Mouse (Mus musculus) G1E (cell line): ENCODE results near the gene Mettl3. TPM values are rescaled to one million over a fixed set of nuclear protein-coding genes. Genes with fewer than 3 reads are reported as not detected.
"Not testable (repeated sequence)": the region's sequence is repeated elsewhere in the genome, so short reads cannot be mapped to it uniquely, and the experiment has no call there.

Source experiments
- ATAC-seq: 2 replicates; pipeline ENCODE4 v1.8.0; 2016; ENCODE audit warnings: mild to moderate bottlenecking; ENCODE audit not compliant: insufficient number of reproducible peaks, poor library complexity, low FRiP score, severe bottlenecking; ENCODE audit errors: extremely low read depth
- DNase-seq: peaks from one replicate; pipeline ENCODE4 v3.0.0; 2012; ENCODE audit warnings: low spot score
- H3K27me3 ChIP-seq: 2 replicates; pipeline ENCODE4 v1.6.1; 2012; ENCODE audit warnings: mild to moderate bottlenecking, low read length, inconsistent platforms; ENCODE audit not compliant: insufficient read depth
- H3K36me3 ChIP-seq: replicated peaks from 2 replicates; pipeline ENCODE3; 2012; ENCODE audit warnings: mild to moderate bottlenecking, inconsistent platforms
- H3K4me1 ChIP-seq: 2 replicates; pipeline ENCODE4 v1.6.1; 2012; ENCODE audit warnings: low read depth, low read length, inconsistent platforms, mixed read lengths; ENCODE audit not compliant: insufficient read depth
- H3K4me3 ChIP-seq: 2 replicates; pipeline ENCODE4 v1.5.1; 2012; ENCODE audit warnings: low read depth, mild to moderate bottlenecking, inconsistent platforms, low read length, moderate library complexity, mixed read lengths
- H3K9me3 ChIP-seq: replicated peaks from 2 replicates; pipeline ENCODE4 v1.6.1; 2012; ENCODE audit warnings: inconsistent platforms
- CTCF ChIP-seq: IDR thresholded peaks from 2 replicates; pipeline ENCODE4 v1.5.1; 2012; ENCODE audit warnings: low read depth, low read length, inconsistent platforms, mixed read lengths
- GATA1 ChIP-seq: IDR thresholded peaks from 2 replicates; pipeline ENCODE4 v1.6.1; 2012; ENCODE audit warnings: borderline replicate concordance, low read length, inconsistent platforms, mixed read lengths
- GATA2 ChIP-seq: IDR thresholded peaks from 2 replicates; pipeline ENCODE4 v1.6.1; 2012; ENCODE audit warnings: low read depth, low read length, inconsistent platforms, borderline replicate concordance
- POLR2AphosphoS5 ChIP-seq: IDR thresholded peaks from 2 replicates; pipeline ENCODE4 v1.6.1; 2012; ENCODE audit warnings: low read depth, low read length, inconsistent platforms; ENCODE audit not compliant: insufficient replicate concordance
- TAL1 ChIP-seq: conservative IDR thresholded peaks from 2 replicates; pipeline ENCODE4 v1.6.1; 2012; ENCODE audit warnings: low read depth, low read length, inconsistent platforms, mixed read lengths
- polyA plus RNA-seq: library from polyadenylated mRNA; stranded (reverse); fragments of >175 nt; gene quantifications from 2 replicates; pipeline ENCODE4 v1.2.3, GENCODE M21; 2012
- total RNA-seq, 2 experiments: library from RNA; stranded (forward) in 1 of 2; stranded (reverse) in 1 of 2; fragments of 200-1000 nt in 1 of 2; fragments of >200 nt in 1 of 2; fragmentation: Nextera tagmentation in 1 of 2; gene quantifications; 2 replicates each; pipeline ENCODE4 v1.2.3; 2014 to 2017

Gene Mettl3
- total and polyA plus RNA-seq, 3 experiments, result 16.5 to 98.6 (median 74.2) TPM

- ATAC-seq (no peak), DNase-seq (no peak)
- Histone ChIP-seq H3K9me3 (no peaks in the 10 kb centered on the region; the same call in 1 of the 2 replicates), H3K4me1 (peaks cover 29% of the 10 kb centered on the region), H3K27me3 (peaks cover 48% of the 10 kb centered on the region), H3K4me3 (no peak overlapping the region), H3K36me3 (peaks cover 28% of the 10 kb centered on the region)
- TF ChIP-seq POLR2AphosphoS5, result no peak
Observed at GRCm38 (mm10) chr14:52314808-52315150, 9.9 kb upstream of the Mettl3 start.

- Histone ChIP-seq H3K27me3 (peaks cover 46% of the 10 kb centered on the region), H3K9me3 (no peaks in the 10 kb centered on the region; the same call in 1 of the 2 replicates), H3K36me3 (peaks cover 28% of the 10 kb centered on the region), H3K4me3 (no peak overlapping the region), H3K4me1 (peaks cover 29% of the 10 kb centered on the region)
- ATAC-seq, result no peak
- DNase-seq, result no peak
- no peak for TF ChIP-seq CTCF
- TF ChIP-seq POLR2AphosphoS5, result no peak
- no peak for TF ChIP-seq TAL1
- TF ChIP-seq GATA2, result no peak
- no peak for TF ChIP-seq GATA1
Observed at GRCm38 (mm10) chr14:52313931-52314807, 9.2 kb upstream of the Mettl3 start.

GRCm38 (mm10) chr14:52310906-52311305 is 6.0 kb upstream of the Mettl3 start:
- Histone ChIP-seq H3K4me1 (peaks cover 40% of the 10 kb centered on the region), H3K27me3 (peaks cover 32% of the 10 kb centered on the region), H3K4me3 (no peak overlapping the region), H3K9me3 (no peaks in the 10 kb centered on the region), H3K36me3 (peaks cover 28% of the 10 kb centered on the region)
- TF ChIP-seq GATA1 (no peak), GATA2 (no peak), POLR2AphosphoS5 (no peak)
- no peak for ATAC-seq
- DNase-seq, result no peak

- DNase-seq, H3K9me3 ChIP-seq, H3K4me3 ChIP-seq, ATAC-seq: not testable (repeated sequence)
- Histone ChIP-seq H3K4me1 (peaks cover 35% of the 10 kb centered on the region), H3K36me3 (peaks cover 28% of the 10 kb centered on the region), H3K27me3 (peaks cover 27% of the 10 kb centered on the region)
Observed at GRCm38 (mm10) chr14:52310343-52310742, 5.4 kb upstream of the Mettl3 start.

- ATAC-seq, result peak; percentile 69
Observed at GRCm38 (mm10) chr14:52306100-52306499, 1.2 kb upstream of the Mettl3 start.

GRCm38 (mm10) chr14:52303517-52303916 is 1.4 kb downstream of the Mettl3 start:
- H3K4me3 ChIP-seq, H3K27me3 ChIP-seq, H3K9me3 ChIP-seq, ATAC-seq, DNase-seq: not testable (repeated sequence)
- peaks cover 35% of the 10 kb centered on the region for H3K36me3 ChIP-seq
- H3K4me1 ChIP-seq, result peaks cover 28% of the 10 kb centered on the region

More at GRCm38 (mm10) chr14:52306100-52306499, 1.2 kb upstream of the Mettl3 start:
- no peaks in the 10 kb centered on the region for H3K27me3 ChIP-seq
- DNase-seq, result no peak
- H3K4me3 ChIP-seq, result no peak overlapping the region; the same call in 1 of the 2 replicates
- H3K36me3 ChIP-seq, result peaks cover 12% of the 10 kb centered on the region
- TF ChIP-seq TAL1 (peak; percentile 47), POLR2AphosphoS5 (no peak)
- H3K9me3 ChIP-seq, result no peaks in the 10 kb centered on the region
- peaks cover 27% of the 10 kb centered on the region for H3K4me1 ChIP-seq

DNA sequence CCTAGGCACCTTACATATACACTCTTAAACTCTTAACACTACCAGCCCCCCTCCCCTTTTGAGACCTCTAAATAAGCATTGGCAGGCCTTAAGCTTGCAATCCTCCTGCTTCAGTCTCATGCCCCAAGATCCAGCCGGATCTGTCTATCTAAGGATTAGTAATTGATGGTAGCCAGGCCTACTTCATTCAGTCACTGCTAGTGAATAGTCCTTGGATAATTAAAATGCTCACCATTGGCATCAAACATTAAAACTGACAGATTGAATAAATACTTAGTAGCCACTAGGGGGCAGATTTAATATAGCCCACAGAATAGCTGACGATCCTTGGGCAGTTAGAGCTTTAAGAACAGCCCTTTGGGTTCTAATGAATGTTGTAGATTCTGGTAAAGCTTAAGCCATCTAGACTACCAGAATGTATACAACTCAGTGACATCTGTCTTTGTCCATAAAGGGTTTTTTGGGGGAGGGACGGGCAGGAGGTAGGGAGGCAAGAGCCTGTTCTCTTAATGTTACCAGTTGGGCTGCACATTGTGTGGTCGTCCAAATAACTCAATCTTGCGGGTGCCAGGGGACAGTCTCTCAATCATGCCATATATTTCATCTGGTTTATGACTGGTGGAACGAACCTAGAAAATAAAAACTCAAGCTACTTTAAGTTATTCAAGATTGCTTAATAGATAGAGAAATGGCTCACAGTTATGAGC is 9.2 kb downstream of the Mettl3 start:
- Histone ChIP-seq H3K9me3 (no peaks in the 10 kb centered on the region), H3K27me3 (no peaks in the 10 kb centered on the region), H3K4me1 (peaks cover 6% of the 10 kb centered on the region; the same call in 1 of the 2 replicates), H3K4me3 (no peak overlapping the region), H3K36me3 (peaks cover 91% of the 10 kb centered on the region)
- ATAC-seq, result no peak
- TF ChIP-seq CTCF, result peak; percentile 15; the same call in 1 of the 2 replicates
- TF ChIP-seq GATA1, result no peak
- no peak for TF ChIP-seq TAL1
- DNase-seq, result no peak
